Mouse (Mus musculus) right cerebral cortex, postnatal 4 days (tissue): ENCODE results near the gene Dot1l.

ENCODE experiments used
- DNase-seq: peaks from one replicate; pipeline ENCODE4 v3.0.0-alpha.2; 2022

The Dot1l gene

DNA sequence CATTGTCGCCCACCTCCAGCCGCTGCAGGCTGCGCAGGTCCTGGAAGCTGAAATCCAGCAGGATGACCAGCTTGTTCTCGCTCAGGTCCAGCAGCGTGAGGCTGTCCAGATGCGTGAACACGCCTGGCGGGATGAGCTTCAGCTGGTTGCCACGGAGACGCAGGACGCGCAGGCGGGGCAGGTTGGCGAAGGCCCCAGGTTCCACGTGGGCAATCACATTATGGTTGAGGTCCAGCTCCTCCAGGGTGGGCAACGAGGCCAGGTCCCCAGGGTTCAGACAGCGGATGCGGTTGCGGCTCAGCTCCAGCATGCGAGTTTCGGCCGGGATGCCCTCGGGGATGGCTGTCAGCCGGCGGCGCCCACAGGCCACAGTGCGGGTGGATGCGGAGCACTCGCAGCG, 80.6 kb downstream of the Dot1l start:
- no peak for DNase-seq

DNA sequence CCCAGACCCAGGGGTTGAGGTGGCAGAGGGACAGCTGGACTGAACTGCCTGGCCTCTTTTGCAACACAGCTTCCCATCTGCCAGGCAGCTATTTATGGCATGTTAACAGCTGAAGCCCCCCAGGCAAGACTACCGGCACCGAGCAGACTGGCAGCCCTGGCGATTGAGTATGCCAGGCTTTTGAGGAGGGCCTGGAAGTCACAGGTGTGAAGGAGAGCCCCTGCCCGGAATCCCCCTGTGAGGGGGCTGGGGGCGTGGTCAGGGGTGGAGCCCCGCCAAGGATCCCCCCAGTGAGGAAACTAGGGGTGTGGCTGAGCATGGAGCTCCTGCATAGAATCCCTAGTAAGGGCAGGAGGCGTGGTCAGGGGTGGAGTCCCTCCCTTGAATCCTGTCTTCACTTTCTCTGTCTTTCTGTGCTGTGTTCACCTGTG, 82.0 kb downstream of the Dot1l start:
- DNase-seq = peak; percentile 32

DNA sequence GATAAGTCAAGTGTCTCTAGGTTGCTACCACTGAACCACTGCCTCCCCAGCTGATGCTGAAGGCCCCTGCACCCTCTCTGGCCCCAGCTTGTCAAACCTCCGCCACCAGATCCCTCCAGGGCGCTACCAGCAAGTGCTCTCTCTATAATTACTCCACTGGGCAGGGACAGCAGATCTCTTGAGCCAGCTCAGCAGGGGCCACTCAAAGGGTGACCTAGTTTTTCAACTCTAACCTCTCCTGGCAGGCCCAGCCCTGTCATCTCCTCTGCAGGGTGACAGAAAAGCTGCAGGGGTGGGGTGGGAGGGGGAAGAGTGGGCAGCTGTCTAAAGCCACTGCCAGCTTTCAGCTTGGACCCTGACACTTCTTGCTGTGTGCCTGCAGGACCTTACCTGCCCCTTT, 82.8 kb downstream of the Dot1l start:
- DNase-seq = no peak

DNA sequence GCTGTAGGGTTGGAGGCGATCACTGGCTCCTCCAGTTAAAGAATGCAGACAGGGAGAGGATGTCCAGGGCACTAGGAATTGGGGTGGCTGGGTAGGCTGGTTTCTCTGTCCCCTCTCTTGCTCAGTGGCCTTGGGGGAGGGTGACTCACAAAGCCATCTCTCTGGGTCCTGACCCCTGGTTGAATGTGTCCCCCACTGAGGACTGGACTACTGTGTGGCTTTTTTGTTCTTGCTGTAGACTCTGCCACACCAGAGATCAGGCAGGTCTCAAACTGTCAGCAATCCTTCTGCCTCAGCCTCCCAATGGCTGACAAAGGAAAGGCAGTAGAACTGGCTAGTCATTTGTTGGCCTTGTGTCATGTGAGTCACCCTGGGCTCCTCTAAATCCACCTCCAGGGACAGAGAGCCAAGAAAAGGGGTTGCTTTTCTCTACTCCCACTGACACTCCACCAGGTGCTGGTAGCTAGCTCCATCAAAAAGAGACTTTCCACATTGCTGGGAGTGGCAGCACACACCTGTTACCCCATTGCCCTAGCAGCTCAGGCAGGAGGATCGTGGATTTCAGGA, 83.4 kb downstream of the Dot1l start:
- no peak for DNase-seq

DNA sequence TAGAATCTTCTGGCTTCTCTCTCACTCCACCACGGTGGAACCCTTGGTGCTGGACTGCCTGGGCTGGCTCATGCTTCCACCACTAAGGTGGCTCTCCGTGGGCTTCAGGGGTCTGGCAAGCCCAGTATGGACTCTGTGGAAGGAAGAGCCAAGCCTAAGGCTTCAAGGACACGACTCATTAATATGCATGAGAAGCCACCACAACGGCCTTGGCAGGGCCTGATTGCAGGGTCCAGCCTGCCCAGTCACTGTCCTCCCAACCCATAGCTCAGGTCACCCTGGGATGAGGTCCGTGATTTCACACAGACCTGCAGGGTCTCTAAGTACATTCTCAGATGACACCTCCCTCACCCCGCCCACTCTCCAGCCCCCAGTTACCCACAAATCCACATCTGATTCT, 84.8 kb downstream of the Dot1l start:
- DNase-seq = no peak

DNA sequence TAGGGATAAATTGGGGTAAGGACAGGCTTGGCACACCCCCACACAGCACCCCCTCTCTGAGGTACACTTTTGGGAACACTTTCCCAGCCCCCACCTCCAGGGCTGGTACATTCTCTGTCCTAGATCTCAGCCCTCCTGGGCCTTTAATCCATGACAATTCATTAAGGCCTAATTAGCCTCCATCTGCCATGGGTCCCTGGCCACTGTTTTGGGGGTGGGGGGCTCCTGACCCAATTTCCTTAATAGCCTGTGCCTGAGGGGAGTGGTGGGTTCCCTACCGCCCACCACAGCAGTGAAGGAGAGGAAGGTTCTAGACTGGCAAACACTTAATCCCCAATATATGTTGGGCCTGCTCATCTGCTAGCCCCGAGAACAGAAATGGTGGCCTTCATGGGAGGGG, 86.7 kb downstream of the Dot1l start:
- DNase-seq = no peak

DNA sequence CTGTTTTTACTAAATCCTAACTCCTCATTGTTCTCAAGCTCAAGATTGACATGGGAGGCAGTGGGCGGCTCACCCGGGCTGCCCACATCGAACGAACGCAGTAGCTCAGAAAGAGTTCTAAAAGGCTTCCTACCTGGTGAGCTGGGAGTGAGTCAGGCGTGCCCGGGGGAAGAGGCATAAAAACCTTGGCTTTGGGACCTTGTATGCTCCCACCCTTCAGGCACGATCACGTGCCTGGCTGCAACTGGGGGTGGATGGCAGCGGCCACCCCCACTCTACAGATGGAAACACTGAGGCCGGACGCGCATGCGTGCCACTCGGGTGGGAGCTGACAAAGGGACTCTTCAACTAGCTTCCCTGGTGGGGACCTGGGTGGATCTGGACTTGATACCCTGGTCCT, 87.3 kb downstream of the Dot1l start:
- DNase-seq = no peak

DNA sequence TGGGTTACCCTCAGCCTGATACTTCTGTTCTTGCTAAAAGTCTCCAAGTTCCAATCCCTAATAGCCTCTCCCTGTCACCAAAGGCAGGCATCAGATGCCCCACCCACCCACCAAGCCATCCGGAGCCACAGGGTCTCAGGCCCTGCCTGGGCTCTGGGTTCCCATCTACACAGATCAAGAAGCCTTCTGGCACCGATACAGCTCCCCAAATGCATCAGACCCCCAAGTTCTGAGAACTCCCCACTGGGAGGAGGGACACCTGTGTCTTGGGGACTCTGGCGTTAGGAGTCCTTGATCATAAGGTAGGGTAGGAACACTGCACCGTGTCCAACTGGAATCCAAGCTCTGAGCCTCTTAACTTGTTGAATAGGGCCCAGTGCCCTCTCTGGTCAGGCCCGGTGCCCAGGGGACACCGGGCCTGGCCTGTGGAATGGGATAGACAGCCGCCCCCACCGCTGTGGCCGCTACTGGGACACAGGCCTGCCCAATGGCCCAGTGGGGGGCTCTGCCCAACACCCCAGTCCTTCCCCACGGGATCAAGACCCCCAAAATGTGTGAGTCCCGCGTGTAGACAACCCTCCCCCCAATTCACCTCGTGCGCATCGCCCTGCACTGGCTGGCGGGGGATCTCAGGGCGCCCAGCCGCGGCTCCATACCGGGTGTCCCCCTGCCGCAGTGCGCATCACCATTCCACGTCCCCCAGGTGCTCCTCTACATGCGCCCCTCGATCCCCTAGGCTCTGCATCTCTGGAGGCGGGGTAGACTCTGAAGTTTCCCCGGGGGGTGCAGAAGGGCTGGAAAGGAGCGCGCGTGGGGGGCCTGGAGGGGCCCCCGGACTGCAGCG, 88.3 kb downstream of the Dot1l start:
- DNase-seq = no peak

DNA sequence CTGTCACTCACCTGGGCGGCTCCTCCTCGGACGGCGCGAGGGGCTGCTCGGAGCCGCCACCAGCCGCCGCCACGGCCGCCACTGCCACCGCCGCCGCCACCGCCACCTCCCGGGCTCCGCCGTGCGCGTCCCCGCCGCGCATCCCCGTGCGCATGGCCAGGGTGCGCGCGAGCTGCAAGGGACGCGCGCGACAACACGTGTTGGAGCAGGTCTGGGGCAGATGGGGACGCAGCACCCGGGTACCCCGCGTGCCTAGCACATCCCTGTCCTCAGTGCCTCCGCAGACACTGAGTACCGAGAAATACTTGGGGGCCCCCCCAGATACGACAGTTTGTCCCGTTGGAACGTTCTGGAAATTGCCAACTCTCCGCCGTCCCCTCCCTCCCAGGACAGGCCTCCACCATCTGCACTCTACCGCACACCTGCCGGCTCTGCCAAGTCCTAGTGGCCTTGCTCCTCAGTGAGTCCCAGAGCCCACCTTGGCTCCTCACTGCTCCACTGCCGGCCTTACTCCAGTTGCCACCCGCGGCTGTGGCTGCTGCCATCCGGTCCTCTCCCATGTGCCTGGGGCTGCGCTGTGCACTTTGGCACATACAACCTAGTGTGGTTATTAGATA, 89.0 kb downstream of the Dot1l start, which contains the start of gene Lingo3:
Gene Lingo3, minus strand, starts transcription at position 109 of the 617 bp plus-strand sequence.
- peak; percentile 77 for DNase-seq
